Mouse (Mus musculus) liver, embryonic 15.5 days (tissue): ENCODE data around the gene Itgb3bp. TPM values are rescaled to one million over a fixed set of nuclear protein-coding genes. Genes with fewer than 3 reads are reported as not detected.
A peak's percentile ranks its signal among the peaks of the same experiment; 100 is the strongest.

Experiments
- ATAC-seq: fragments of 200-750 bp; cut with Nextera tagmentation; 2 replicates; pipeline ENCODE4 v1.8.0; 2017; ENCODE audit warnings: moderate number of reproducible peaks, mild to moderate bottlenecking, moderate library complexity; ENCODE audit not compliant: insufficient read depth
- H3K27ac ChIP-seq: fragments of 300-500 bp; sonication (generic); replicated peaks from 2 replicates; pipeline ENCODE4 v1.5.1; 2015; ENCODE audit warnings: mild to moderate bottlenecking, inconsistent platforms
- H3K27me3 ChIP-seq: fragments of 300-500 bp; sonication (generic); 2 replicates; pipeline ENCODE4 v1.6.1; 2015; ENCODE audit warnings: mild to moderate bottlenecking, inconsistent platforms
- H3K36me3 ChIP-seq: fragments of 300-500 bp; sonication (generic); replicated peaks from 2 replicates; pipeline ENCODE4 v1.6.1; 2015; ENCODE audit warnings: moderate library complexity, mild to moderate bottlenecking, inconsistent platforms
- H3K4me1 ChIP-seq: fragments of 300-500 bp; sonication (generic); replicated peaks from 2 replicates; pipeline ENCODE4 v1.6.1; 2015; ENCODE audit warnings: inconsistent platforms
- H3K4me2 ChIP-seq: fragments of 300-500 bp; sonication (generic); 2 replicates; pipeline ENCODE4 v1.6.1; 2015; ENCODE audit warnings: moderate library complexity, mild to moderate bottlenecking, inconsistent platforms
- H3K4me3 ChIP-seq: fragments of 300-500 bp; sonication (generic); replicated peaks from 2 replicates; pipeline ENCODE4 v1.5.1; 2015; ENCODE audit warnings: mild to moderate bottlenecking, inconsistent platforms
- H3K9ac ChIP-seq: fragments of 300-500 bp; sonication (generic); 2 replicates; pipeline ENCODE4 v1.6.1; 2015; ENCODE audit warnings: moderate library complexity, mild to moderate bottlenecking, inconsistent platforms
- H3K9me3 ChIP-seq: fragments of 300-500 bp; sonication (generic); replicated peaks from 2 replicates; pipeline ENCODE4 v1.6.1; 2016; ENCODE audit warnings: inconsistent platforms
- WGBS: fragments of 180-500 bp; shearing (Covaris S2); methylation state at CpG from one replicate; pipeline ENCODE4 v1.1.7; 2015; ENCODE audit warnings: mixed read lengths; ENCODE audit not compliant: insufficient replicate concordance; 5-methylcytosine and 5-hydroxymethylcytosine counted together
- polyA plus RNA-seq: library from polyadenylated mRNA; unstranded; fragments of >200 nt; fragmentation: Nextera tagmentation; extraction: Ambion mirVana; gene quantifications from 2 replicates; pipeline ENCODE4 v1.2.1, GENCODE M21; 2015

Gene Itgb3bp
- polyA plus RNA-seq, 1 experiment from 2014 or later = 13.7 TPM

DNA sequence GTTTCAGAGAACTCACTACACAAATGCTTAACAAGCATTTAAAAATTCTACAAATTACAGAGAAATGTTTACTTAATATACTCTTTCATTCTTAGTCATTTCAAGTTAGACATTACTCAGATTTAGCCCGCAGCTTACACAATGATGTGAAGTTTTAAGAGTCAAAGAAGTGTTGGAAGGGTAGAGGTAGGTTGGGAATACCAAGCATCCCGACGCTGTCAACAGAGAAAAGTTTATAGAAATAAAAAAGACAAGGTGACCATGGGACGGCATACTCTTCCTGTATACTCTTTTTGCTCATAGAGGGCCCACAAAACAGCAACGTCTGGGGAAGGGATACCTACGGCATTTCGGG is 100.9 kb downstream of the Itgb3bp start:
- H3K4me3 ChIP-seq = peak overlapping the region; percentile 81
- H3K4me2 ChIP-seq = peak overlapping the region; percentile 84
- no peaks in the 10 kb centered on the region for H3K9me3 ChIP-seq
- no peaks in the 10 kb centered on the region for H3K36me3 ChIP-seq
- peak overlapping the region; percentile 72; the same call in 1 of the 2 replicates for H3K27ac ChIP-seq
- WGBS = under 1% methylated on average over 7 of the region's 7 CpGs
- H3K4me1 ChIP-seq = peaks cover 9% of the 10 kb centered on the region
- H3K9ac ChIP-seq = peak overlapping the region; percentile 66
- peak; percentile 19; the same call in 1 of the 2 replicates for ATAC-seq
- H3K27me3 ChIP-seq = no peaks in the 10 kb centered on the region

DNA sequence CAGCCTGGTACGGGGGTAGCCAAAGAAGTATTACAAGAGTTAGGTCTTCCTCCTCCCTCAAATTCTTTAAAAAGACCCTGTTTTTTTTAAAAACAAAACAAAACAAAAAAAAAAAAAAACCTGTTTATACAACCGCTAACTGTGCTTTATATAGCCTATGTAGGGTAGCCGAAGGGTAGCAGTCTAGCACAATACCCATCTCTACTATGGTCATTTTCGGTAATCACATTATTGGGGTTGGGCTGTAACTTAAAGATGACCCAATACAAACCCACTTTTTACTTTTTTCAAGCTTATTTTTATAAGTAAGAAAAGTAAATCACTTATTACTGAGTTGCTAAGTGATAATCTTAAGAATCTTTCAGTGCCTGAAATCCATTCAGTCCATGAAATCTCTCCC is 101.3 kb downstream of the Itgb3bp start:
- no peaks in the 10 kb centered on the region for H3K27me3 ChIP-seq
- H3K9ac ChIP-seq = peak overlapping the region; percentile 66; the same call in 1 of the 2 replicates
- peak overlapping the region; percentile 84 for H3K4me2 ChIP-seq
- 42% methylated on average over 4 of the region's 4 CpGs for WGBS
- H3K9me3 ChIP-seq = no peaks in the 10 kb centered on the region
- H3K4me3 ChIP-seq = peak overlapping the region; percentile 81
- ATAC-seq = no peak
- no peaks in the 10 kb centered on the region for H3K36me3 ChIP-seq
- H3K4me1 ChIP-seq = peaks cover 9% of the 10 kb centered on the region
- H3K27ac ChIP-seq = no peak overlapping the region

GRCm38 (mm10) chr4:99816697-99817460 is 112.7 kb downstream of the Itgb3bp start:
- no peaks in the 10 kb centered on the region for H3K27me3 ChIP-seq
- H3K4me3 ChIP-seq = no peak overlapping the region
- no peaks in the 10 kb centered on the region for H3K9me3 ChIP-seq
- no peak overlapping the region for H3K27ac ChIP-seq
- ATAC-seq = no peak
- no peak overlapping the region for H3K9ac ChIP-seq
- WGBS = 78% methylated on average over 7 of the region's 7 CpGs
- no peaks in the 10 kb centered on the region for H3K36me3 ChIP-seq
- H3K4me1 ChIP-seq = no peaks in the 10 kb centered on the region
- H3K4me2 ChIP-seq = no peak overlapping the region

GRCm38 (mm10) chr4:99792365-99792764 is 137.2 kb downstream of the Itgb3bp start:
- WGBS = 34% methylated on average over 6 of the region's 6 CpGs
- no peak for ATAC-seq
- no peaks in the 10 kb centered on the region for H3K36me3 ChIP-seq

DNA sequence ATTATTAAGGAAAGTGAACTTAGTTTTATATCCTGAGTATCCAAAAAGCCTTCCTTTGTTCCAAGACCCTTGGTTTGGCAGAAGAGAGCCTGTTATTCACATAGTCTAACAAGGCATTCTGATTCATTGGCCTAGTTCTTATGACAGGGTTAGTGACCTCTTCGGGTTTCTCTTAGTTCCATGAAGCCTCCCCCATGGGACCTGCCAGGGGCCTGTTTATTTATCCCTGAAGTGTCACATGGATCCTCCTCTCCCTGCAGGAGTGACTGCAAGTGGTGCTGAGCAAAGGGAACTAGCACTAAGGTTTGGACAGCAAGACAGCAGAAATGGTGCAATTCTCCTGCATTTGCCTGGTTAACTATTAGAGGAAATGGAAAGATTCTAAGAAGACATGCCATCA is 156.6 kb downstream of the Itgb3bp start:
- ATAC-seq = no peak
- Histone ChIP-seq H3K4me2 (no peak overlapping the region), H3K27me3 (no peaks in the 10 kb centered on the region), H3K4me3 (no peak overlapping the region), H3K9me3 (no peaks in the 10 kb centered on the region), H3K27ac (no peak overlapping the region), H3K9ac (no peak overlapping the region), H3K4me1 (no peaks in the 10 kb centered on the region), H3K36me3 (no peaks in the 10 kb centered on the region)
- 59% methylated on average over 1 of the region's 1 CpGs for WGBS

More at GRCm38 (mm10) chr4:99792365-99792764, 137.2 kb downstream of the Itgb3bp start:
- H3K4me3 ChIP-seq = no peak overlapping the region
- H3K9ac ChIP-seq = no peak overlapping the region
- no peaks in the 10 kb centered on the region for H3K9me3 ChIP-seq
- H3K27me3 ChIP-seq = no peaks in the 10 kb centered on the region
- H3K4me2 ChIP-seq = no peak overlapping the region
- no peaks in the 10 kb centered on the region for H3K4me1 ChIP-seq
- H3K27ac ChIP-seq = no peak overlapping the region

GRCm38 (mm10) chr4:99770555-99770954 is 159.1 kb downstream of the Itgb3bp start:
- ATAC-seq = no peak

GRCm38 (mm10) chr4:99766753-99767152 is 162.9 kb downstream of the Itgb3bp start:
- Histone ChIP-seq H3K4me2 (no peak overlapping the region), H3K27ac (no peak overlapping the region), H3K9ac (no peak overlapping the region), H3K4me3 (no peak overlapping the region), H3K27me3 (no peaks in the 10 kb centered on the region), H3K9me3 (no peaks in the 10 kb centered on the region), H3K4me1 (no peaks in the 10 kb centered on the region), H3K36me3 (no peaks in the 10 kb centered on the region)
- WGBS = 70% methylated on average over 1 of the region's 1 CpGs
- no peak for ATAC-seq

More at GRCm38 (mm10) chr4:99770555-99770954, 159.1 kb downstream of the Itgb3bp start:
- H3K9me3 ChIP-seq = no peaks in the 10 kb centered on the region
- H3K4me3 ChIP-seq = no peak overlapping the region
- H3K27me3 ChIP-seq = no peaks in the 10 kb centered on the region
- H3K4me1 ChIP-seq = no peaks in the 10 kb centered on the region
- H3K27ac ChIP-seq = no peak overlapping the region
- no peak overlapping the region for H3K4me2 ChIP-seq
- H3K36me3 ChIP-seq = no peaks in the 10 kb centered on the region
- 86% methylated on average over 5 of the region's 5 CpGs for WGBS
- no peak overlapping the region for H3K9ac ChIP-seq

DNA sequence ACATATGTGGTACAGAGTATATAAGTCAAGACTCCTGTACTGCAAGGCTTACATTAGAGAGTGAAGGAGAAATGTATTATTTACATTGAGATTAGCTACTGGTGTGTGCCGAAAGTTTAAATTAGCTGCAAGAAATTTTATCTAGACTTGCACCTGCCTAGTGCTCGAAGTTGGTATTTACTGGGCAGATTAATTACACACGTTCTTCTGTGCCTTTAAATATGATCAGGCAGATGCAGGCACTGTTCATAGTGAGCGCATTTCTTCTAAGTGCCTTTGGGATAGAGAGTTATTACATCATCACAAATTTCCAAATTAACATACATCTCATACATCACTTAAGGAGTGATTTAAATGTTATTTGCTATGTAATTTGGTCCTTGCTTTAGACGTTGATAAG is 163.3 kb downstream of the Itgb3bp start:
- Histone ChIP-seq H3K27ac (no peak overlapping the region), H3K4me2 (no peak overlapping the region), H3K4me1 (no peaks in the 10 kb centered on the region), H3K9me3 (no peaks in the 10 kb centered on the region), H3K4me3 (no peak overlapping the region), H3K9ac (no peak overlapping the region), H3K36me3 (no peaks in the 10 kb centered on the region), H3K27me3 (no peaks in the 10 kb centered on the region)
- WGBS = 55% methylated on average over 5 of the region's 5 CpGs
- ATAC-seq = no peak

GRCm38 (mm10) chr4:99752426-99752825 is 177.2 kb downstream of the Itgb3bp start:
- no peak overlapping the region for H3K4me2 ChIP-seq
- H3K9me3 ChIP-seq = no peaks in the 10 kb centered on the region
- H3K36me3 ChIP-seq = peaks cover 17% of the 10 kb centered on the region
- ATAC-seq = no peak
- no peaks in the 10 kb centered on the region for H3K27me3 ChIP-seq
- H3K4me3 ChIP-seq = no peak overlapping the region
- no peak overlapping the region for H3K9ac ChIP-seq
- H3K4me1 ChIP-seq = no peaks in the 10 kb centered on the region
- WGBS = 70% methylated on average over 5 of the region's 5 CpGs
- H3K27ac ChIP-seq = no peak overlapping the region

- Histone ChIP-seq H3K36me3 (no peaks in the 10 kb centered on the region; the same call in 1 of the 2 replicates), H3K9me3 (no peaks in the 10 kb centered on the region), H3K9ac (no peak overlapping the region), H3K27me3 (no peaks in the 10 kb centered on the region), H3K4me3 (no peak overlapping the region), H3K4me2 (no peak overlapping the region), H3K27ac (no peak overlapping the region), H3K4me1 (no peaks in the 10 kb centered on the region)
- 75% methylated on average over 7 of the region's 7 CpGs for WGBS
- ATAC-seq = no peak
Measured at GRCm38 (mm10) chr4:99739836-99740235, 189.8 kb downstream of the Itgb3bp start.

DNA sequence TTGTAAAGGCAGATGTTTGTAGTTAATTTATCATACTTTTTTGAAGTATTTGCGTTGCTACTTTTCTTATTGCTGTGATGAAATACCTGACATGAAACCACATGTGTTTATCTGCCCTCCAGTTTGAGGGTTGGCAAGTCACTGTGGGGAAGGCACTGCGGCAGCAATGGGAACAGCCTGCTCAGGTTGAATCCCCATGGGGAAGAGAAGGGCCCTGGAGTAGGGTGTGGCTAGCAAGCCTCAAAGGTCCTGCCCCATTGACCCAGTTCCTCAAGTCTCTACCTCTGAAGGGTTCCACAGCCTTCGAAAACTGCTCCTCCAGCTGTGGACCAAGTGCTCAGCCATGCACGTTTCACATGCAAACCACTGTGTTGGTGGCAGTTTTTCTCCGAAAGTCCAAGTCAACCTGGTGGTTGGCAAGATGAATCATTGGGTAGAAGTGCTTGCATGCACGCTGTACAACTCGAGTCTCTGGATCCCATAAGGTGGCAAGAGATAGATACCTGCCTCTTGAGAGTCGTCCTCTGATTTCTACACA is 203.6 kb downstream of the Itgb3bp start:
- H3K27ac ChIP-seq = no peak overlapping the region
- H3K9ac ChIP-seq = no peak overlapping the region
- no peak overlapping the region for H3K4me3 ChIP-seq
- H3K36me3 ChIP-seq = peaks cover 50% of the 10 kb centered on the region
- no peaks in the 10 kb centered on the region for H3K27me3 ChIP-seq
- H3K4me2 ChIP-seq = no peak overlapping the region
- H3K4me1 ChIP-seq = no peaks in the 10 kb centered on the region
- 67% methylated on average over 8 of the region's 8 CpGs for WGBS
- no peak for ATAC-seq
- H3K9me3 ChIP-seq = peaks cover 5% of the 10 kb centered on the region; the same call in 1 of the 2 replicates
